Mouse (Mus musculus): Measurements from ENCODE around the gene Meig1. TPM values are rescaled to one million over a fixed set of nuclear protein-coding genes. Genes with fewer than 3 reads are reported as not detected.

Gene Meig1
- polyA plus RNA-seq (2014; fragmentation: Nextera tagmentation; extraction: Ambion mirVana), result 5.7 and 6.3 TPM in 2 replicates

DNA sequence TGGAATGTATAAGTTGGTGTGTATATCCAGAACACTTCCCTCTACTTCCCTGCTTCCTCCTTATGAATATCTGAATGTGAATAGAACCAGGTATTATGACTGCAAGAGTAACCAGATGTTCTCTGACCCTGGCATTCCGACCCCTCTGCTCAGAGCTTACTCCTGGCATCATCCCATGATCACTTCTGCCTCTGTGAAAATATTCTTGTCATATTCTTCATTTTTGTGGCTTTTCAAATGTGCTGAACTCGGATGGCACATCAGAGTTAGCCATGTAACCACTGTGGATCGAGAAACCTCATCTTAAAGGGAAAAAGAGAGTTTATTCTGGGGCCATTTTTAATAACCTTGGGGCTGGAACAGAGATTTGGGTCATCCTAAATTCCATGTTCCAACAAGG, at the start of gene Meig1:
Meig1 (minus strand) TSS at position 101 of the 400 bp plus-strand sequence.
- no peak for DNase-seq (ENCODE audit: low spot score)
- Histone ChIP-seq H3K27me3 (replicated peaks; ENCODE audit: control insufficient read depth, insufficient read depth, low read length) (no peaks in the 10 kb centered on the region), H3K4me3 (ENCODE audit: low read depth, low read length) (0 out of 2 replicates have a peak within 1 kb of the TSS, but pooled peaks have one; percentile 71), H3K36me3 (ENCODE audit: control insufficient read depth, insufficient read depth, low read length) (0 out of 2 replicates have a peak, but pooled peaks cover 3% of the 10 kb centered on the region), H3K27ac (ENCODE audit: low read depth, low read length) (no peak within 1 kb of the TSS), H3K4me2 (ENCODE audit: low read length) (no peak within 1 kb of the TSS), H3K4me1 (ENCODE audit: control insufficient read depth, insufficient read depth, low read length) (peaks cover 8% of the 10 kb centered on the region), H3K9me3 (replicated peaks; ENCODE audit: control insufficient read depth, low read length) (no peaks in the 10 kb centered on the region), H3K9ac (ENCODE audit: low read length) (no peak within 1 kb of the TSS)
- ATAC-seq, result no peak
- WGBS, result 66% methylated on average over 3 of the region's 3 CpGs

GRCm38 (mm10) chr2:3456590-3456989, 34.1 kb upstream of the Meig1 start:
- no peaks in the 10 kb centered on the region for H3K4me1 ChIP-seq (ENCODE audit: control insufficient read depth, insufficient read depth, low read length)
- DNase-seq (ENCODE audit: low spot score), result no peak
- H3K27me3 ChIP-seq (replicated peaks; ENCODE audit: control insufficient read depth, insufficient read depth, low read length), result no peaks in the 10 kb centered on the region
- no peaks in the 10 kb centered on the region for H3K9me3 ChIP-seq (replicated peaks; ENCODE audit: control insufficient read depth, low read length)
- peaks cover 71% of the 10 kb centered on the region for H3K36me3 ChIP-seq (ENCODE audit: control insufficient read depth, insufficient read depth, low read length)
- H3K9ac ChIP-seq (ENCODE audit: low read length), result no peak overlapping the region
- 92% methylated on average over 4 of the region's 4 CpGs for WGBS
- no peak overlapping the region for H3K4me2 ChIP-seq (ENCODE audit: low read length)
- no peak for ATAC-seq
- no peak overlapping the region for H3K27ac ChIP-seq (ENCODE audit: low read depth, low read length)
- H3K4me3 ChIP-seq (ENCODE audit: low read depth, low read length), result no peak overlapping the region

DNA sequence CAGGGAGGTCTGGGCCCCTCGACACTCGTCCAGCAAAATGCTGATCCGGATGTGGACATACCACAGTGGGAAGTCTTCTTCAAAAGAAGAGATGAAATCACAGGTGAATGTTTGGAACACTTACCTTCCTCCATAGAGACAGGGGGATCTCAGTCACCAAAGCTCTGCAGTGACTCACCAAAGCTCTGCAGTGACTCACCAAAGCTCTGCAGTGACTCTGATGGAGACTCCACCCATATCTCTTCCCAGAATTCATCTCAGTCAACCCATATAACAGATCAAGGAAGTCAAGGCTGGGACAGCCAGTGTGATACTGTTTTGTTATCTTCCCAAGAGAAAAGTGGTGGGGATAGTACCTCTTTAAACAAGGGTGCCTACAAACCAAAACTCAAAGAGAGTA, 30.6 kb upstream of the Meig1 start:
- DNase-seq (ENCODE audit: low spot score), result no peak
- no peak overlapping the region for H3K4me2 ChIP-seq (ENCODE audit: low read length)
- H3K27me3 ChIP-seq (replicated peaks; ENCODE audit: control insufficient read depth, insufficient read depth, low read length), result no peaks in the 10 kb centered on the region
- no peaks in the 10 kb centered on the region for H3K4me1 ChIP-seq (ENCODE audit: control insufficient read depth, insufficient read depth, low read length)
- no peaks in the 10 kb centered on the region for H3K9me3 ChIP-seq (replicated peaks; ENCODE audit: control insufficient read depth, low read length)
- WGBS, result 88% methylated on average over 3 of the region's 3 CpGs
- ATAC-seq, result no peak
- no peak overlapping the region for H3K27ac ChIP-seq (ENCODE audit: low read depth, low read length)
- H3K9ac ChIP-seq (ENCODE audit: low read length), result no peak overlapping the region
- H3K36me3 ChIP-seq (ENCODE audit: control insufficient read depth, insufficient read depth, low read length), result peaks cover 65% of the 10 kb centered on the region
- no peak overlapping the region for H3K4me3 ChIP-seq (ENCODE audit: low read depth, low read length)

- no peak overlapping the region for H3K4me2 ChIP-seq (ENCODE audit: low read length)
- H3K4me3 ChIP-seq (ENCODE audit: low read depth, low read length), result no peak overlapping the region
- no peaks in the 10 kb centered on the region for H3K4me1 ChIP-seq (ENCODE audit: control insufficient read depth, insufficient read depth, low read length)
- H3K27me3 ChIP-seq (replicated peaks; ENCODE audit: control insufficient read depth, insufficient read depth, low read length), result no peaks in the 10 kb centered on the region
- 82% methylated on average over 2 of the region's 2 CpGs for WGBS
- DNase-seq (ENCODE audit: low spot score) (no peak), ATAC-seq (no peak)
- H3K9ac ChIP-seq (ENCODE audit: low read length), result no peak overlapping the region
- peaks cover 44% of the 10 kb centered on the region for H3K36me3 ChIP-seq (ENCODE audit: control insufficient read depth, insufficient read depth, low read length)
- no peak overlapping the region for H3K27ac ChIP-seq (ENCODE audit: low read depth, low read length)
- H3K9me3 ChIP-seq (replicated peaks; ENCODE audit: control insufficient read depth, low read length), result no peaks in the 10 kb centered on the region
Measured at GRCm38 (mm10) chr2:3449431-3449830, 27.0 kb upstream of the Meig1 start.

- ATAC-seq (no peak), DNase-seq (ENCODE audit: low spot score) (no peak)
- Histone ChIP-seq H3K9ac (ENCODE audit: low read length) (no peak overlapping the region), H3K27me3 (replicated peaks; ENCODE audit: control insufficient read depth, insufficient read depth, low read length) (no peaks in the 10 kb centered on the region), H3K36me3 (ENCODE audit: control insufficient read depth, insufficient read depth, low read length) (peaks cover 36% of the 10 kb centered on the region), H3K4me3 (ENCODE audit: low read depth, low read length) (no peak overlapping the region), H3K9me3 (replicated peaks; ENCODE audit: control insufficient read depth, low read length) (no peaks in the 10 kb centered on the region), H3K27ac (ENCODE audit: low read depth, low read length) (no peak overlapping the region), H3K4me1 (ENCODE audit: control insufficient read depth, insufficient read depth, low read length) (no peaks in the 10 kb centered on the region), H3K4me2 (ENCODE audit: low read length) (no peak overlapping the region)
- WGBS, result 91% methylated on average over 4 of the region's 4 CpGs
Measured at GRCm38 (mm10) chr2:3445984-3446383, 23.5 kb upstream of the Meig1 start.

- WGBS, result 65% methylated on average over 7 of the region's 7 CpGs
- H3K4me1 ChIP-seq (ENCODE audit: control insufficient read depth, insufficient read depth, low read length), result no peaks in the 10 kb centered on the region
- no peak overlapping the region for H3K9ac ChIP-seq (ENCODE audit: low read length)
- H3K27me3 ChIP-seq (replicated peaks; ENCODE audit: control insufficient read depth, insufficient read depth, low read length), result no peaks in the 10 kb centered on the region
- DNase-seq (ENCODE audit: low spot score), result peak; percentile 32
- H3K36me3 ChIP-seq (ENCODE audit: control insufficient read depth, insufficient read depth, low read length), result peaks cover 34% of the 10 kb centered on the region
- no peak overlapping the region for H3K4me2 ChIP-seq (ENCODE audit: low read length)
- H3K9me3 ChIP-seq (replicated peaks; ENCODE audit: control insufficient read depth, low read length), result no peaks in the 10 kb centered on the region
- H3K27ac ChIP-seq (ENCODE audit: low read depth, low read length), result no peak overlapping the region
- ATAC-seq, result no peak
- H3K4me3 ChIP-seq (ENCODE audit: low read depth, low read length), result no peak overlapping the region
Measured at GRCm38 (mm10) chr2:3444206-3444605, 21.8 kb upstream of the Meig1 start.

DNA sequence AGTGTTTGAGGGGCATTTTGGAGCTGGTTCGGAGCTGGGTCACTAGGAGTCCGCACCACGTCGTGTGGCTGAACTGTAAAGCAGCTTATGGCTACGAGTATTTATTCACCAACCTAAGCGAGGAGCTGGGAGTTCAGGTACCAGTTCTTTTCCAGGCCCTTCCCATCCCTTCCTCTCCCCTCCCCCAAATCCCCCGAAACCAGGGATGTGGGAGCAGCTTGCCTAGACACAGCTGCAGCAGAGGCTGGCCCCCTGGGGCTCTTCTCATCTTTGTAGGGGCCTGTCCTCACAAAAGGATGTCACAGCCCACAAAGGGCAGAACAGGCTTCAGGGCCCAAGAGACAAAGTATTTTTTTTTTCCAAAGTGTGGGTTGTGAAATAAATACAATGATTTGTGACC, 15.5 kb upstream of the Meig1 start:
- H3K9me3 ChIP-seq (replicated peaks; ENCODE audit: control insufficient read depth, low read length), result no peaks in the 10 kb centered on the region
- no peak overlapping the region for H3K27ac ChIP-seq (ENCODE audit: low read depth, low read length)
- DNase-seq (ENCODE audit: low spot score) (no peak), ATAC-seq (no peak)
- no peak overlapping the region for H3K4me2 ChIP-seq (ENCODE audit: low read length)
- H3K36me3 ChIP-seq (ENCODE audit: control insufficient read depth, insufficient read depth, low read length), result peaks cover 21% of the 10 kb centered on the region
- 35% methylated on average over 7 of the region's 7 CpGs for WGBS
- no peaks in the 10 kb centered on the region for H3K4me1 ChIP-seq (ENCODE audit: control insufficient read depth, insufficient read depth, low read length)
- no peaks in the 10 kb centered on the region for H3K27me3 ChIP-seq (replicated peaks; ENCODE audit: control insufficient read depth, insufficient read depth, low read length)
- no peak overlapping the region for H3K9ac ChIP-seq (ENCODE audit: low read length)
- H3K4me3 ChIP-seq (ENCODE audit: low read depth, low read length), result no peak overlapping the region

DNA sequence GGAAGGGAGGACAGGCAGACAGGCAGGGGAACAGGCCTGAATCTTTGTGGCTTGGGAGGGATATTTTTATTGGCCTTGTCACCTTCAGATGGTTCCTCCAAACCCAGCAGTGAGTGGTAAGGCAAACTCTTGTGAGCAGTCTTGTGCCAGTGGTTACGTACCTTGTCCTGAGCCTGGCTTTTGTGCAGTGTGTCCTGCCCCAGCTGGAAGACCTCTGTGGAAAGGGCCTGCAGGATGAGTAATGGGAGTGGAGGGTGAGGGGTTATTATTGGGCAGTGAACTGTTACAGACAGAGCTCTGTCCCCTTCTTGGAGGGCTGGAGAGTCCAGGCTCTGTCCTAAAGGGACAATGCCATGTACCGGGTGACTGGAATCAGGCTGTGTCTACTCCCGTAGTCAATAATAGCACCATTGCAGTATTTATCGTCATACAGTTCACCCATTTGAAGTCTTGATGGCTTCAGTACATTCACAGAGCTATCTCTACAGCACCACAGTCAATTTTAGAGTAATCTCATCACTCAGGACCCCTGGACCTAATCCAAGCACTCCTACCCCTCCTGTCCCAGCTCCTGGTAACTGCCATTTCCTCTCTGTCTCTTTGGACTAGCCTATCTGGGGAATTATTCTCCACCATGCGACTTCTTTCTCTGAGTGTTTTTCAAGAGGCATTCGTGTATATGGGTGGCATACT, 13.1 kb upstream of the Meig1 start:
- no peak overlapping the region for H3K4me2 ChIP-seq (ENCODE audit: low read length)
- H3K36me3 ChIP-seq (ENCODE audit: control insufficient read depth, insufficient read depth, low read length), result peaks cover 9% of the 10 kb centered on the region
- H3K9ac ChIP-seq (ENCODE audit: low read length), result no peak overlapping the region
- ATAC-seq, result no peak
- no peak for DNase-seq (ENCODE audit: low spot score)
- no peaks in the 10 kb centered on the region for H3K4me1 ChIP-seq (ENCODE audit: control insufficient read depth, insufficient read depth, low read length)
- H3K9me3 ChIP-seq (replicated peaks; ENCODE audit: control insufficient read depth, low read length), result no peaks in the 10 kb centered on the region
- H3K27ac ChIP-seq (ENCODE audit: low read depth, low read length), result no peak overlapping the region
- 87% methylated on average over 6 of the region's 6 CpGs for WGBS
- no peaks in the 10 kb centered on the region for H3K27me3 ChIP-seq (replicated peaks; ENCODE audit: control insufficient read depth, insufficient read depth, low read length)
- no peak overlapping the region for H3K4me3 ChIP-seq (ENCODE audit: low read depth, low read length)

DNA sequence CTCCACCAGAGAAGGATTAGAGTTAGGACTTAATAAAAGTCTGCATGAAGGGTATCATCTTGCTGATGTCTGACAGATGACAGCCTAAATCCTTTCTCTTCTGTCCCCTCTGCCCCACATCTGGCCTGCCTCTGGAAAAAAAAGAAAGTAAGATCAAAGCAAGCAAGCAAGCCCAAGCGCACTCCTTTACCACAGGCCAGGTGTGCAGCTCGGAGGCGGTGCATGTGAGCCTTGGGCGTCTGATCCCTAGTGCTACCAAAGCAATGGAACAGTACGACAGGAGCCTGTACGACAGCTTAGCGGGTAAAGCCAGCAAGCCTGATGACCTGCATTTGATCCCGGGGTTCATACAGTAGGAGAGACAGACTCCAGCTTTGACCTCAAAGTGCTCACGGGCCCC, 8.5 kb upstream of the Meig1 start:
- H3K27me3 ChIP-seq (replicated peaks; ENCODE audit: control insufficient read depth, insufficient read depth, low read length), result no peaks in the 10 kb centered on the region
- no peaks in the 10 kb centered on the region for H3K4me1 ChIP-seq (ENCODE audit: control insufficient read depth, insufficient read depth, low read length)
- no peak overlapping the region for H3K4me2 ChIP-seq (ENCODE audit: low read length)
- no peak overlapping the region for H3K27ac ChIP-seq (ENCODE audit: low read depth, low read length)
- H3K4me3 ChIP-seq (ENCODE audit: low read depth, low read length), result no peak overlapping the region
- no peak overlapping the region for H3K9ac ChIP-seq (ENCODE audit: low read length)
- WGBS, result 93% methylated on average over 9 of the region's 9 CpGs
- peaks cover 3% of the 10 kb centered on the region; the same call in 1 of the 2 replicates for H3K36me3 ChIP-seq (ENCODE audit: control insufficient read depth, insufficient read depth, low read length)
- H3K9me3 ChIP-seq (replicated peaks; ENCODE audit: control insufficient read depth, low read length), result no peaks in the 10 kb centered on the region
- ATAC-seq (no peak), DNase-seq (ENCODE audit: low spot score) (no peak)
